Mouse (Mus musculus) limb, embryonic 10.5 days (tissue): Measurements from ENCODE around the gene Farp2. TPM values are rescaled to one million over a fixed set of nuclear protein-coding genes. Genes with fewer than 3 reads are reported as not detected.
A peak's percentile ranks its signal among the peaks of the same experiment; 100 is the strongest.
"Not testable (repeated sequence)": the region's sequence is repeated elsewhere in the genome, so short reads cannot be mapped to it uniquely, and the experiment has no call there.

Experiments
- DNase-seq: peaks from one replicate; pipeline ENCODE4 v3.0.0-alpha.2; 2017; ENCODE audit warnings: low spot score
- H3K27ac ChIP-seq: fragments of 300-500 bp; sonication (generic); 2 replicates; pipeline ENCODE4 v1.5.1; 2016; ENCODE audit warnings: mild to moderate bottlenecking
- H3K27me3 ChIP-seq: fragments of 300-500 bp; sonication (generic); 2 replicates; pipeline ENCODE4 v1.6.1; 2016; ENCODE audit warnings: low read depth, mild to moderate bottlenecking; ENCODE audit not compliant: poor library complexity, severe bottlenecking
- H3K36me3 ChIP-seq: fragments of 300-500 bp; sonication (generic); 2 replicates; pipeline ENCODE4 v1.6.1; 2016; ENCODE audit warnings: mild to moderate bottlenecking, moderate library complexity
- H3K4me1 ChIP-seq: fragments of 300-500 bp; sonication (generic); 2 replicates; pipeline ENCODE4 v1.6.1; 2016
- H3K4me3 ChIP-seq: fragments of 300-500 bp; sonication (generic); 2 replicates; pipeline ENCODE4 v1.5.1; 2016; ENCODE audit warnings: mild to moderate bottlenecking, moderate library complexity
- H3K9me3 ChIP-seq: fragments of 300-500 bp; sonication (generic); replicated peaks from 2 replicates; pipeline ENCODE4 v1.6.1; 2016; ENCODE audit warnings: mild to moderate bottlenecking
- WGBS: fragments of 180-500 bp; shearing (Covaris S2); methylation state at CpG from one replicate; pipeline ENCODE4 v1.1.7; 2016; 5-methylcytosine and 5-hydroxymethylcytosine counted together
- polyA plus RNA-seq: library from polyadenylated mRNA; unstranded; fragments of >200 nt; fragmentation: Nextera tagmentation; extraction: Ambion mirVana; gene quantifications from 2 replicates; pipeline ENCODE4 v1.2.1, GENCODE M21; 2016

The Farp2 gene
- 7.9 and 8.4 TPM in 2 replicates for polyA plus RNA-seq

DNA sequence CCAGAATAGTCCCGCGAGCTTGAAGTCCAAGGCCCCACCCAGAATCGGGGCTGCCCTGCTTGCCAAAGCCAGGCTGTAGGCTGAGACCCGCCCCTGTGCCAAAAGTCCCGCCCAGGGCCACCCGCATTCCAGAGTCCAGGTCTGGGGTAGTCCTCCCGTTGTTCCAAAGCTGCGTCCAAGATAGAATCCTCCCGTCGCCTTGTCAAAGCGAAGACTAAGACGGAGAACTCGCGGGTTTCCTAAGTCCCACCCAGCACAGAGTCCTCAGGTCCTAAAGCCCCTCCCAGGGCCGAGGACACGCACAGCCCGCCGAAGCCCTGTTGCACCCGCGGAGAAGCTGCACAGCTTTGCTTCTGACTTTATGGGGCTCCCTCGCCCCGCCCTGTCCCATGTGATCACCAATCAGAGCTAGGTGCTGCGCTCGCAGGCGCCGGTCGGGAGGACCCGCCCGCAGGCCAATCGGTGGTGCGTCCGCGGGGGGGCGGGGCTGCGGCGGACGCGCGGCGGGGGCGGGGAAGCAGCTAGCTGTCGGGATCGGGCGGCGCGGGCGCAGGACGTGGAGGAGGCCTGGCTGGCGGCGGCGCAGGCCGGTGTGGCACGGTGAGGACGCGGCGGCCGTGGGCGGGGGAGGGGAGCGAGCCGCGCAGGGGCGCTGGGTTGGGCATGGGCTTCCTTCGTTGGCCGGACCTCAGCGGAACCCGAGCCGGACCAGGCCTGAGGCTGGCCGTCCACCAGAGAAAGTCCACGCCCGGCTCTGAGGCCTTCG is at the start of gene Farp2:
TSS of gene Farp2 (plus strand) at position 495 of the 766 bp plus-strand sequence.
- peaks cover 34% of the 10 kb centered on the region for H3K36me3 ChIP-seq
- peak within 1 kb of the TSS; percentile 87 for H3K4me3 ChIP-seq
- under 1% methylated on average over 70 of the region's 71 CpGs for WGBS
- H3K9me3 ChIP-seq, result no peaks in the 10 kb centered on the region
- H3K27me3 ChIP-seq, result no peaks in the 10 kb centered on the region
- H3K4me1 ChIP-seq, result peaks cover 24% of the 10 kb centered on the region
- H3K27ac ChIP-seq, result peak within 1 kb of the TSS; percentile 89
- peak; percentile 96 for DNase-seq

- peaks cover 1% of the 10 kb centered on the region for H3K4me1 ChIP-seq
- no peaks in the 10 kb centered on the region for H3K27me3 ChIP-seq
- H3K36me3 ChIP-seq, result peaks cover 4% of the 10 kb centered on the region; the same call in 1 of the 2 replicates
- H3K9me3 ChIP-seq, result no peaks in the 10 kb centered on the region
- H3K27ac ChIP-seq, result no peak overlapping the region
- H3K4me3 ChIP-seq, result no peak overlapping the region
- DNase-seq, result no peak
Observed at GRCm38 (mm10) chr1:93465066-93465465, 46.8 kb upstream of the Farp2 start.

- peaks cover 4% of the 10 kb centered on the region; the same call in 1 of the 2 replicates for H3K36me3 ChIP-seq
- DNase-seq, result no peak
- no peaks in the 10 kb centered on the region for H3K9me3 ChIP-seq
- no peak overlapping the region for H3K27ac ChIP-seq
- H3K4me1 ChIP-seq, result peaks cover 6% of the 10 kb centered on the region
- no peak overlapping the region for H3K4me3 ChIP-seq
- no peaks in the 10 kb centered on the region for H3K27me3 ChIP-seq
Observed at GRCm38 (mm10) chr1:93465746-93466145, 46.1 kb upstream of the Farp2 start.

GRCm38 (mm10) chr1:93468626-93469025 is 43.3 kb upstream of the Farp2 start:
- peaks cover 6% of the 10 kb centered on the region for H3K4me1 ChIP-seq
- no peaks in the 10 kb centered on the region for H3K27me3 ChIP-seq
- H3K4me3 ChIP-seq, result no peak overlapping the region
- no peak overlapping the region for H3K27ac ChIP-seq
- no peaks in the 10 kb centered on the region for H3K9me3 ChIP-seq
- 95% methylated on average over 4 of the region's 4 CpGs for WGBS
- H3K36me3 ChIP-seq, result peaks cover 4% of the 10 kb centered on the region; the same call in 1 of the 2 replicates
- no peak for DNase-seq

- Histone ChIP-seq H3K4me1 (peaks cover 15% of the 10 kb centered on the region), H3K9me3 (no peaks in the 10 kb centered on the region), H3K27me3 (no peaks in the 10 kb centered on the region), H3K27ac (no peak overlapping the region), H3K36me3 (peaks cover 6% of the 10 kb centered on the region), H3K4me3 (no peak overlapping the region)
- DNase-seq, result no peak
- 97% methylated on average over 3 of the region's 3 CpGs for WGBS
Observed at GRCm38 (mm10) chr1:93475694-93476093, 36.2 kb upstream of the Farp2 start.

- peak overlapping the region; percentile 93 for H3K27ac ChIP-seq
- no peaks in the 10 kb centered on the region for H3K9me3 ChIP-seq
- H3K4me1 ChIP-seq, result peaks cover 17% of the 10 kb centered on the region
- DNase-seq, result peak; percentile 100
- H3K36me3 ChIP-seq, result peaks cover 10% of the 10 kb centered on the region
- peak overlapping the region; percentile 79 for H3K4me3 ChIP-seq
- WGBS, result under 1% methylated on average over 41 of the region's 41 CpGs
- no peaks in the 10 kb centered on the region for H3K27me3 ChIP-seq
Observed at GRCm38 (mm10) chr1:93477758-93478585, 33.9 kb upstream of the Farp2 start.

GRCm38 (mm10) chr1:93478586-93479475 is 33.0 kb upstream of the Farp2 start, which contains the start of gene Hdlbp:
TSS of gene Hdlbp (minus strand) at chr1:93478815.
- no peaks in the 10 kb centered on the region for H3K9me3 ChIP-seq
- no peaks in the 10 kb centered on the region for H3K27me3 ChIP-seq
- peaks cover 10% of the 10 kb centered on the region for H3K36me3 ChIP-seq
- peak within 1 kb of the TSS; percentile 93 for H3K27ac ChIP-seq
- WGBS, result under 1% methylated on average over 74 of the region's 74 CpGs
- peak within 1 kb of the TSS; percentile 79 for H3K4me3 ChIP-seq
- H3K4me1 ChIP-seq, result peaks cover 17% of the 10 kb centered on the region
- DNase-seq, result peak; percentile 99

- Histone ChIP-seq H3K9me3 (no peaks in the 10 kb centered on the region), H3K36me3 (peaks cover 4% of the 10 kb centered on the region; the same call in 1 of the 2 replicates), H3K27me3 (no peaks in the 10 kb centered on the region), H3K4me3 (peak overlapping the region; percentile 79), H3K4me1 (peaks cover 17% of the 10 kb centered on the region), H3K27ac (peak overlapping the region; percentile 93)
- DNase-seq, result no peak
- 9% methylated on average over 23 of the region's 23 CpGs for WGBS
Observed at GRCm38 (mm10) chr1:93479476-93480083, 32.3 kb upstream of the Farp2 start.

DNA sequence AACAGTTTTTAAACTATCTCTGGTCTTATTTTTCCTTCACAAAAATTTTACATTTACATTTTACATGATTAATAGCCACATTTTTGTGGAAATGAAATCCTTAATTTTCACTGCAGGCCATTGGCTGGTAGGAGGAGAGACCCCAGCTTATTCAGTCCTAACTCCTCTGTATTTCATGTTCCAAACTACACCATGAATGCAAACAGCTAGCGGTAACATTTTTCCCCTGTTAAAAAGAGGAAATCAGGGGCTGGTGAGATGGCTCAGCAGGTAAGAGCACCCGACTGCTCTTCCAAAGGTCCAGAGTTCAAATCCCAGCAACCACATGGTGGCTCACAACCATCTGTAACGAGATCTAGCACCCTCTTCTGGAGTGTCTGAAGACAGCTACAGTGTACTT is 25.6 kb upstream of the Farp2 start:
- H3K4me3 ChIP-seq, H3K27ac ChIP-seq, H3K4me1 ChIP-seq, H3K27me3 ChIP-seq, DNase-seq, H3K9me3 ChIP-seq: not testable (repeated sequence)
- 90% methylated on average over 3 of the region's 3 CpGs for WGBS
- peaks cover 18% of the 10 kb centered on the region for H3K36me3 ChIP-seq

DNA sequence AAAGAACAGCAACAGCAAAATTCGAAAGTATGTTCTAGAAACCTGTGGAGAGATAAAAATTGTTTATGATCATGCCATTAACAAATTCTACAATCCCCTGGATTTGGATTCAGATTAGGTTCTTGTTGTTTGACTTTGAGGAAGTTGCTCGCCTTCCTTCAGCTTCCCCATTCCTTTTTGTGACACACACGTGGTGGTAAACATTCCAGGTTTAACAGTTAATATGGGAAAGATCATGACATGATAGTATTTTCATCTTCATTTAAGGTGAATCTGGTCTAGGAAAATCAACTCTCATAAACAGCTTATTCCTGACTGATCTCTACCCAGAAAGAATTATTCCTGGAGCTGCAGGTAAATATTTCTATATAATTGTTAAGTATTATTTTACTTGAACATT is 16.6 kb upstream of the Farp2 start:
- no peaks in the 10 kb centered on the region for H3K9me3 ChIP-seq
- no peak overlapping the region for H3K27ac ChIP-seq
- H3K4me3 ChIP-seq, result no peak overlapping the region
- H3K36me3 ChIP-seq, result peaks cover 90% of the 10 kb centered on the region
- no peaks in the 10 kb centered on the region for H3K27me3 ChIP-seq
- WGBS, result 91% methylated on average over 3 of the region's 3 CpGs
- H3K4me1 ChIP-seq, result no peaks in the 10 kb centered on the region
- no peak for DNase-seq

- Histone ChIP-seq H3K4me3 (no peak overlapping the region), H3K9me3 (no peaks in the 10 kb centered on the region), H3K27ac (no peak overlapping the region), H3K36me3 (peaks cover 79% of the 10 kb centered on the region), H3K27me3 (no peaks in the 10 kb centered on the region), H3K4me1 (peaks cover 10% of the 10 kb centered on the region)
- DNase-seq, result peak; percentile 39
- 64% methylated on average over 10 of the region's 10 CpGs for WGBS
Observed at GRCm38 (mm10) chr1:93506944-93507676, 4.8 kb upstream of the Farp2 start.
